Mouse (Mus musculus) thymus, adult 2 months (tissue): Measurements from ENCODE around the gene Snrpd3.

Source experiments
- CTCF ChIP-seq: fragments of 200-500 bp; IDR thresholded peaks from 2 replicates; pipeline ENCODE4 v1.5.1; 2012; ENCODE audit warnings: mild to moderate bottlenecking, control low read depth, low read length, moderate library complexity, borderline replicate concordance; ENCODE audit not compliant: control insufficient read depth, poor library complexity, insufficient read depth; ENCODE audit errors: extremely low read depth
- POLR2A ChIP-seq: fragments of 200-500 bp; IDR thresholded peaks from 2 replicates; pipeline ENCODE4 v1.6.1; 2012; ENCODE audit warnings: mild to moderate bottlenecking, low read length, control low read depth, moderate library complexity; ENCODE audit not compliant: control insufficient read depth, poor library complexity, insufficient read depth; ENCODE audit errors: extremely low read depth

DNA sequence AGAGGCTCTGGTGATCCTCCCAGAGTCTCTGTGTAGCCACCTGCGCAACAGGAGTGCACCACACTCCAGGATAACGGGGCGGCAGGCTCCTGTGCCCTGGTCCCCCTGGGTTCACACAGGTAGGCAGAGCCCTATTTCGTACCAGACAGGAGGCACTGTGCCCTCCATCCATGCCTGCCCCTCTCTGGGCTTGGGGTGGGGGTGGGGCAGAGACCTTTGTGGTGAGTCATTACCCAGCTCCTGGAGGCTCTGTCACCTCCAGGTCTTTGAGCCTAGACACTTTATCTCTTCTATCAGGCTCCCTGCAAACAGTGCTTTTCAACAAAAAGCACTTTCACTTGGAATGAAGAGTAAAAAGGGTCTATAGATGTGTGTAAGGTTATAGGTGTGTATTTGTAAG lies 51.5 kb downstream of the Snrpd3 start:
- no peak for TF ChIP-seq CTCF
- TF ChIP-seq POLR2A = no peak
